Mouse (Mus musculus): Measurements from ENCODE around the gene Ube2s.

DNA sequence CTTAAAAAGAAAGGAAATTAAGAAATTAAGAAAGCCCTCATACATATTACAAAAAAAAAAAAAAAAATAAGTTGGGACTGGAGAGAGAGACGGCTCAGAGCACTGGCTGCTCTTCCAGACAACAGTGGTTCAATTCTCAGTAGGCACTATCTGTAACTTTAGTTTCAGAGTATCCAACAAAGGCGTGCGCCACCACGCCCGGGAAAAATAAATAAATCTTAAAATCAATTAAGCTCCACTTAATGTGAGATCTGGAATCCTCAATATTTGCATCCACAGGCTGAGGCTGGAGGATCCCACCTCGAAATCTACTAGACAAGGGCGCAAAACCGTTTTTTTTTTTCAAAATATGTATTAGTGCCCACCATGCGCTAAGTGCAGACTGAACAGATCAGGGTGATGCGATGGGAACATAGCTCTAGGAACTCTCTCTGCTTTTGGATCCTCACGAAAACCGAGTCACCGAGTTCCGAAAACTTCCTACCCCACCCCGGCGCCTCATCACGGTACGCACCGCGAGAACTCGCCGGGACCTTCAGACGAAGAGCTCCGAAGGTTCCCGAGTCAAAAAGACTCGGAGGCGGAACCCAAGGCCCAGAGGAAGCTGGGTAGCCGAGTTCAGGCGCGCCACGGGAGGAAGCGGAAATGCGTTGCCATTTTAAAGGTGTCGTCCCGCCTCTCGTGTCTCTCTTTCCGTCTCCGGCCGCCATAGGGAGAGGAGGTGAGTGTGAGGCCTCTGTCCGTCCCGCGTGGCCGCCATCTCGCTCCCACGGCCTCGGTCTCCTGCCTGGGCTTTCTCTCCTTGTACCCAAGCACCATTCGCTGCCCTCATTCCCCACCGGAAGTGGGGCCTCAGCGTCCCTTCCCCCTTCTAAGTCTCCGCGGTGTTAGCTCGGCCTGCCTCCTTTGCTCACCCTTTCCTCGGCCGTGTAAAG lies 19.8 kb downstream of the Ube2s start, which contains the start of gene Rpl28:
- no peak for TF ChIP-seq CTCF (IDR thresholded peaks at IDR 0.05; ENCODE audit: low read depth, low read length)
- TF ChIP-seq POLR2AphosphoS5 (IDR thresholded peaks at IDR 0.05; ENCODE audit: insufficient replicate concordance, low read depth, low read length), result peak; percentile 93
- TF ChIP-seq TAL1 (conservative IDR thresholded peaks at IDR 0.05; ENCODE audit: low read depth, low read length), result no peak
- TF ChIP-seq GATA1 (IDR thresholded peaks at IDR 0.05; ENCODE audit: borderline replicate concordance, low read length), result no peak
- TF ChIP-seq GATA2 (IDR thresholded peaks at IDR 0.05; ENCODE audit: borderline replicate concordance, low read depth, low read length), result no peak
